Mouse (Mus musculus) v-Abl transformed pro-B cells (cell line): ENCODE data around the gene Abhd14a.

Source experiments
- in situ Hi-C, 2 experiments: fragments of 400-800 bp; cut with MboI; formaldehyde crosslinking; loops; one replicate each; pipeline ENCODE4 v1.15.1; 2025; ENCODE audit not compliant: unreplicated experiment in 2 of 2

Gene Abhd14a

DNA sequence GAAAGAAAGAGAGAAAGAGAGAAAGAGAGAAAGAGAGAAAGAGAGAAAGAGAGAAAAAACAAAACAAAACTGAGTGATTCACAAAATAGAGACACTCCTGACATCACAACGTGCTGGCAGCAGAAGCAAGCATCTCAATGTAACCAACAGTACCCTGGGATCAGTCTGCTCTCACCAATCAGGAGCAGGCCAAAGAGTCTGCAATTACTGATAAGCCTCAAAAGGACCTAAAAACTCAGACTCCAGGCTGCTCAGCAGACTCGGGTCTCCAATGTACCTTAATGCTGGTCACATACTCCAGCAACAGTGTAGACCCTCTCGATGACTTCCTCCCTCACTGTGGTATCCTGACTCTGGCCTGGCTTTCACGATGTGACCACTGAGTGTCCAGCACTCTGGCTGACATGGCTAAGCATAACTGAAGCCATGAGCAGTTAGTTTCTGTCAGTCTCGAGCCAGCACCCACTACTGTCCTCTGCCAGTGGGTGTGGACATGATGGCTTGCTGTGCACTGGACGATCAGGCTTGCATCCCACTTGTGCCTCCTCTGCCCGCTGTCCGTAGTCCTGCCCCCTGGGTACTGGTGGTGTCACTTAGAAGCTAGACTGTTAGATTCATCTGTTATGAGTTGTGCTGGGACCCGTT lies 48.7 kb downstream of the Abhd14a start:
- in situ Hi-C loops: no loop called here

DNA sequence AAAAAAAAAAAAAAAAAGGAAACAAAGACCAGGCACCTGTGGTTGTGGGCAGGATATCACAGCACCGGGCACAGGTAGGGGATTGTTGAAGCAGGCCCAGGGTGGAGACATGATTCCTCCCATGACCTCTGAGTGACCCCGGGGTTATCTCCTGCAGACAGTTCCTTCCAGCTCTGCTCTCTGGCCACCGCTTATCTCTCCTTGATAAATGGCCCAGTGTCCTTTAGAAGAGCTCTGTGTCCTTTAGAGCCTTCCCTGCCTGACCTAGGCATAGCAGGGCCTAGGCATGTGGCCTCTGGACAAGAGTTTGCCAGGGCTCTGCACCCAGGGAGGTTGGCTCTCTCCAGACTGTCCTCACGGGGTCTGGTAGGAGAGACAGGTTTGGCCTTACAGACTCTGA lies 49.7 kb downstream of the Abhd14a start:
- in situ Hi-C loops: no loop called here

DNA sequence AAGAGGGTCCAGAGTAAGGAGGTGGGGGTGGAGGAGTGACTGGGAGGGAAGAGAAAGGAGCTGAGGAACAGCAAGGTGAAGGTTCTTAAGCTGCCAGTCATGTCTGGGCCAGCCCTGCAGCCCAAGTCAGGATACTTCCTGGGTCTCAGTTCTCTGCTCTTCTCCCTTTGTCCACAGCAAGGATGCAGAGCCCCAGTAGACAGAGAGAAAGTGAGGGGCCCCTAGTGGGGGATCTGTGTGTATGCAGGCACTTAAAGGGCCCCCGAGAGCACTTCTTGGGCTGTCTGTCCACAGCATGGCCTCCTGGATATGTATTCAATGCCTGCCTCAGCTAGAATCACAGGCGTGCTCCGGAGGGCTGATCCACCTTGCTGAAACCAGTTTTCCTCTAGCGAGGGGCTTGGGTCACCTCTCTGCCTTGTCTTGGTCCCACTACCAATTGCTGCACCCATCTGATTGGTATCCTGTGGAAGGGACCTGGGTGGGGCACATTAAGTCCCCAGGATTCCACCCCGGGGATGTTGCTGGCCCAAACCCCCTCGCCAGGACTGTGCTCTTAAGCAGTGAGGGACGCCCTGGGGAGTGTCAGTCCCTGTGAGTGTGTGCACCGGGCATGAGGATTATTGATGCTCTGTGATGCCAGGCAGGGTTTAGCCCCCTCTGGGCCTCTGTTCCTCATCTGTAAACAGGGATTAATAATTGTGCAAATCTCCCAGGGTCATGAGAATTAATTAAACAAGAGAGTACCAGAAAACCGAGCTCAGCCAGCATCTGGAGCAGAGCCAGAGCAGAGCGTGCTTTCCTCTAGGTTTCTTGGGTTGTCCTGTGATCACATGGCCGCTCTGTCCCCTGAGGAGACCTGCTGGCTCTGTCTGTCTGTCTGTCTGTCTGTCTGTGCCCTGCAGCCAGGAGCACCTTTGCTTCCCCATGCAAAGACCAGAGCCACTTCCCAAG lies 52.6 kb downstream of the Abhd14a start:
- in situ Hi-C loops: no loop called here

DNA sequence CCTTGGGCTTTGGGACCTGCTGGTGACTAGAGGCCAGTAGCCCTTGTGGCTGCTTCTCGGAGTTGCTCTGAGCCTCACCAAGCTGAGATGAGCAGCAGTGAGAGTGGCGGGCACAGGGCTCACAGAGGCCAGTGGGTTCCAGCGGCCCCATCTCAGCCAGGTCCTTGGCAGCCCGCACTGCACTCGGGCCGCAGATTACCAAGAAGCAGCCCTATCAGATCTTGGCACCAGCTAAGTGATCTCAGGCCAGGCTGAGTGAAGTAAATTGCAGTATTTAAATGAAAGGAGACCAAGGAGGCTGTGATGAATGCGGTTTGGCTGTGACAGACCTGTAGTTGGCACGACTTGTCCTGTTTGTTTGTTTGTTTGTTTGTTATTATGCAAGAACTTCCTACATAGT lies 53.9 kb downstream of the Abhd14a start:
- in situ Hi-C loops: no loop called here

DNA sequence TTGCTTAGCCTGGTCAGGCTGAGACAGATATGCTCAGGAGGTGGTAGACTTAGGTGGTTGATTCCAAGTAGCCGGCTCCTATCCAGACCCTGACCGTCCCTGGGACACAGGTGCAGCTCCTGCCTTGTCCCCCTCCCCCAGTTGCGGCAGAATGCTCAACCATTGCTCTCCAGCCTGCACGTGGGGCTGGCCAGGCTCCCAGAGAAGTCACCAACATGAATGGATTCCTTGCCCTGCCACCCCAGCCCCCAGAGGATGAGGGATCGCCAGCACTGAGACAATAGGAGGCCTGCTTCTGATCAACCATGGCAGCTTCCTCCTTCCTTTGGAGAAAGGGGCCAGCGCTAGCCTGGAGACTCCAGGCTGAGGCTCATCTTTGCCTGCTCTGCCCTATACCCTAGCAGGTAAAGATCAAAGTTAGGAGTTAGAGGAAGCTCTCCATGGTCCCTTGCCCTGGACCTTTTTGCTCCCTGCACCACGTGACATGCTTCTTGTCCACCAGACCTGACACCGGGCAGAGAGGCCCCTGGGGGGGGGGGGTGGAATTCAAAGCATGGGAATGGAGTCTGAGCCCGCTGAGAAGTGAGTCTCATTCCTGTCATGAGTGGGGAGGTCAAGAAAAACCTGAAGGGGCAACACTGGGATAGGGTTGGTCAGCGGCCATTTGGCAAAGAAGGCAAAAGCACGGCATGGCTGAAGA lies 54.5 kb downstream of the Abhd14a start:
- in situ Hi-C loops: no loop called here
